Comparison of ENCODE assay signal across 8 mouse cellular contexts in the genomic region with DNA sequence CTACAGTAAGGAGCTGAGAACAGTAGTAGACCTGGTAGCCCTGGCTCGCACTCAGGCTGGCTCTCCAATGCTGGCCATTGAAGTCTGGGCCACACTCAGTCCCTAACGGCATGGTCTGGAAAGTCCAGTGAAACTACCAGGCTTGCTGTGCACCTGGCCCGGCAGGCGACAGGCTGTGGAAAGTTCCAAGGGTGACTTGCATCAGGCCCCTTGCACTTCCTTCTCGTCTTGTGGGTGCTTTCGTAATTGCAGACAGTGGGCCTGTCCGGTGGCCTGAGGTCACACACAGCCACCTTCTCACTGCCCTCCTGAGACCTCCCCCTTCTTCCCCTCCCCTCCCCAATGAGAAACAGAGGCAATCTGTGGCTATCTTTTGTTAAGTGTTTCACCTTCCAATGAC. TPM values are rescaled to one million over a fixed set of nuclear protein-coding genes. Genes with fewer than 3 reads are reported as not detected.
DNase-seq lines count a peak whose midpoint lies in the region; ATAC-seq and TF ChIP-seq lines count a peak whose summit lies in the region.

No protein-coding gene starts in this region.

- 14% methylated on average over 7 of the region's 7 CpGs for WGBS in lung, postnatal 0 days
- 30% methylated on average over 7 of the region's 7 CpGs for WGBS in stomach, postnatal 0 days

- no peak for TF ChIP-seq EP300 in lung, postnatal 0 days (IDR thresholded peaks at IDR 0.05)
- TF ChIP-seq EP300 in stomach, postnatal 0 days (optimal IDR thresholded peaks at IDR 0.05), result no peak

- H3K9ac ChIP-seq in lung, postnatal 0 days (replicated peaks; ENCODE audit: low read depth), result no peak overlapping the region
- no peak overlapping the region for H3K9ac ChIP-seq in stomach, postnatal 0 days (ENCODE audit: low read length)

- H3K9me3 ChIP-seq in lung, postnatal 0 days (ENCODE audit: low read length), result no peaks in the 10 kb centered on the region
- H3K9me3 ChIP-seq in stomach, postnatal 0 days (ENCODE audit: control insufficient read depth, low read length), result no peaks in the 10 kb centered on the region

- peak overlapping the region; percentile 30; the same call in 1 of the 2 replicates for H3K27ac ChIP-seq in brown adipose tissue, adult 24 weeks (replicated peaks; ENCODE audit: low read depth, low read length)
- H3K27ac ChIP-seq in lung, postnatal 0 days (ENCODE audit: low read length), result peak overlapping the region; percentile 74
- H3K27ac ChIP-seq in stomach, postnatal 0 days (replicated peaks), result peak overlapping the region; percentile 50; the same call in 1 of the 2 replicates

- H3K36me3 ChIP-seq in lung, postnatal 0 days (ENCODE audit: insufficient read depth, low read length), result peaks cover 5% of the 10 kb centered on the region; the same call in 1 of the 2 replicates
- peaks cover 6% of the 10 kb centered on the region; the same call in 1 of the 2 replicates for H3K36me3 ChIP-seq in stomach, postnatal 0 days (ENCODE audit: control insufficient read depth, insufficient read depth, low read length)

- no peak overlapping the region for H3K4me3 ChIP-seq in brown adipose tissue, adult 24 weeks (ENCODE audit: insufficient read depth, low read depth, low read length)
- H3K4me3 ChIP-seq in lung, postnatal 0 days (ENCODE audit: low read depth, low read length), result no peak overlapping the region
- no peak overlapping the region for H3K4me3 ChIP-seq in stomach, postnatal 0 days (ENCODE audit: low read depth, low read length)

- TF ChIP-seq CTCF in lung, postnatal 0 days (IDR thresholded peaks at IDR 0.05), result 0 out of 2 replicates have a peak, but pooled peaks have one; percentile 3
- no peak for TF ChIP-seq CTCF in stomach, postnatal 0 days (IDR thresholded peaks at IDR 0.05; ENCODE audit: low read depth)

- no peaks in the 10 kb centered on the region for H3K27me3 ChIP-seq in lung, postnatal 0 days (replicated peaks; ENCODE audit: insufficient read depth, low read length)
- no peaks in the 10 kb centered on the region for H3K27me3 ChIP-seq in stomach, postnatal 0 days (ENCODE audit: control insufficient read depth, insufficient read depth, low read length)

- DNase-seq in CD4-positive, CD25-positive, alpha-beta regulatory T cell, adult 2 months (ENCODE audit: low read depth, low spot score), result peak; percentile 65
- peak; percentile 52 for DNase-seq in kidney, adult 9 months
- DNase-seq in lung, postnatal 0 days (ENCODE audit: low spot score), result peak; percentile 81
- peak; percentile 42 for DNase-seq in stomach, postnatal 0 days (ENCODE audit: low spot score)
- DNase-seq in right cerebral cortex, postnatal 36 days (ENCODE audit: low spot score in 2 of 2), result no peak
- no peak for DNase-seq in T-cell, adult 2 months (ENCODE audit: low spot score)

- no peak for ATAC-seq in CD4-positive, CD25-positive, alpha-beta regulatory T cell, adult 4 months
- peak; percentile 49 for ATAC-seq in lung, postnatal 0 days
- peak; percentile 28 for ATAC-seq in stomach, postnatal 0 days (ENCODE audit: low FRiP score, low TSS enrichment)

- no peak overlapping the region; the same call in 1 of the 2 replicates for H3K4me2 ChIP-seq in lung, postnatal 0 days (replicated peaks; ENCODE audit: low read depth, low read length)
- no peak overlapping the region for H3K4me2 ChIP-seq in stomach, postnatal 0 days (replicated peaks; ENCODE audit: low read depth)

- peaks cover 12% of the 10 kb centered on the region; the same call in 1 of the 2 replicates for H3K4me1 ChIP-seq in brown adipose tissue, adult 24 weeks (ENCODE audit: control insufficient read depth, insufficient read depth, insufficient read length, low read length)
- peaks cover 13% of the 10 kb centered on the region; the same call in 1 of the 2 replicates for H3K4me1 ChIP-seq in lung, postnatal 0 days (ENCODE audit: insufficient read depth, low read depth, low read length)
- H3K4me1 ChIP-seq in stomach, postnatal 0 days (replicated peaks; ENCODE audit: control insufficient read depth, insufficient read depth), result no peaks in the 10 kb centered on the region; the same call in 1 of the 2 replicates

RNA-seq across cellular contexts. Expression of a gene that starts 3.1 kb away (rescaled TPM):
- 10 to 100 TPM in 1 of 2 experiments, 1 to 10 TPM in 1; 8.8 to 15.8 TPM for polyA plus RNA-seq in CD4-positive, CD25-positive, alpha-beta regulatory T cell, adult 4 months (2017; shearing (Covaris generic))
- 1.9 and 3.1 TPM in 2 replicates for polyA plus RNA-seq in brown adipose tissue, adult 24 weeks (2012; ENCODE audit: insufficient read depth, insufficient read length, missing spikeins)
- polyA plus RNA-seq in lung, postnatal 0 days (2015; fragmentation: Nextera tagmentation; extraction: Ambion mirVana), result 19.6 and 19.8 TPM in 2 replicates
- polyA plus RNA-seq in stomach, postnatal 0 days (2015; fragmentation: Nextera tagmentation; extraction: Ambion mirVana), result 2.2 and 2.4 TPM in 2 replicates

RNA-seq across cellular contexts. Expression of a gene that starts 48.7 kb away (rescaled TPM):
- polyA plus RNA-seq in CD4-positive, CD25-positive, alpha-beta regulatory T cell, adult 4 months (2017; shearing (Covaris generic)), result 1 to 10 TPM; 6.4 to 6.7 TPM
- polyA plus RNA-seq in brown adipose tissue, adult 24 weeks (2012; ENCODE audit: insufficient read depth, insufficient read length, missing spikeins), result 1.4 and 2.6 TPM in 2 replicates
- polyA plus RNA-seq in lung, postnatal 0 days (2015; fragmentation: Nextera tagmentation; extraction: Ambion mirVana), result 4.4 and 5.6 TPM in 2 replicates
- polyA plus RNA-seq in stomach, postnatal 0 days (2015; fragmentation: Nextera tagmentation; extraction: Ambion mirVana), result 3.2 and 3.7 TPM in 2 replicates

RNA-seq across cellular contexts. Expression of a gene that starts 56.0 kb away (rescaled TPM):
- polyA plus RNA-seq in CD4-positive, CD25-positive, alpha-beta regulatory T cell, adult 4 months (2017; shearing (Covaris generic)), result 1 to 10 TPM; 1.7 to 2.6 TPM
- polyA plus RNA-seq in brown adipose tissue, adult 24 weeks (2012; ENCODE audit: insufficient read depth, insufficient read length, missing spikeins), result 8.2 and 16.1 TPM in 2 replicates
- 11.3 and 11.4 TPM in 2 replicates for polyA plus RNA-seq in lung, postnatal 0 days (2015; fragmentation: Nextera tagmentation; extraction: Ambion mirVana)
- polyA plus RNA-seq in stomach, postnatal 0 days (2015; fragmentation: Nextera tagmentation; extraction: Ambion mirVana), result 17.6 and 18.0 TPM in 2 replicates

Comparison
In these comparisons a context has a peak if more than half of its experiments do, and no peak if none do; other contexts are left out.
1. DNase-seq: peak in CD4-positive, CD25-positive, alpha-beta regulatory T cell, adult 2 months (single experiment), kidney, adult 9 months (single experiment), lung, postnatal 0 days (single experiment) and stomach, postnatal 0 days (single experiment); none in right cerebral cortex, postnatal 36 days (0 of 2) and T-cell, adult 2 months (single experiment).
2. Peak in every context shown above with its lines, with median percentiles within 50 percentile points of each other: H3K27ac ChIP-seq.